Mouse (Mus musculus) stomach, postnatal 0 days (tissue): ENCODE measurements around the gene Syne4. TPM values are rescaled to one million over a fixed set of nuclear protein-coding genes. Genes with fewer than 3 reads are reported as not detected.

Experiments used
- ATAC-seq: fragments of 200-750 bp; cut with Nextera tagmentation; 2 replicates; pipeline ENCODE4 v1.8.0; 2017; ENCODE audit not compliant: low FRiP score, low TSS enrichment
- DNase-seq: peaks from one replicate; pipeline ENCODE4 v3.0.0-alpha.2; 2016; ENCODE audit warnings: low spot score
- H3K27ac ChIP-seq: fragments of 300-500 bp; sonication (generic); replicated peaks from 2 replicates; pipeline ENCODE4 v1.5.1; 2014; ENCODE audit warnings: mild to moderate bottlenecking, control low read depth
- H3K27me3 ChIP-seq: fragments of 300-500 bp; sonication (generic); 2 replicates; pipeline ENCODE4 v1.6.1; 2014; ENCODE audit warnings: low read length; ENCODE audit not compliant: control insufficient read depth, insufficient read depth
- H3K36me3 ChIP-seq: fragments of 300-500 bp; sonication (generic); 2 replicates; pipeline ENCODE4 v1.6.1; 2014; ENCODE audit warnings: low read length, mixed read lengths; ENCODE audit not compliant: control insufficient read depth, insufficient read depth
- H3K4me1 ChIP-seq: fragments of 300-500 bp; sonication (generic); replicated peaks from 2 replicates; pipeline ENCODE4 v1.6.1; 2014; ENCODE audit warnings: antibody characterized with exemption; ENCODE audit not compliant: control insufficient read depth, insufficient read depth
- H3K4me2 ChIP-seq: fragments of 300-500 bp; sonication (generic); replicated peaks from 2 replicates; pipeline ENCODE4 v1.6.1; 2014; ENCODE audit warnings: low read depth, mild to moderate bottlenecking, control low read depth, moderate library complexity
- H3K4me3 ChIP-seq: fragments of 300-500 bp; sonication (generic); 2 replicates; pipeline ENCODE4 v1.5.1; 2014; ENCODE audit warnings: low read depth, low read length, control low read depth
- H3K9ac ChIP-seq: fragments of 300-500 bp; sonication (generic); 2 replicates; pipeline ENCODE4 v1.6.1; 2014; ENCODE audit warnings: mild to moderate bottlenecking, low read length, control low read depth, mixed read lengths
- H3K9me3 ChIP-seq: fragments of 300-500 bp; sonication (generic); 2 replicates; pipeline ENCODE4 v1.6.1; 2016; ENCODE audit warnings: low read length; ENCODE audit not compliant: control insufficient read depth
- CTCF ChIP-seq: IDR thresholded peaks from 2 replicates; pipeline ENCODE4 v1.5.1; 2016; ENCODE audit warnings: antibody characterized with exemption, low read depth, mild to moderate bottlenecking, moderate library complexity
- EP300 ChIP-seq: optimal IDR thresholded peaks from 2 replicates; pipeline ENCODE3; 2016; ENCODE audit warnings: antibody characterized with exemption
- WGBS: fragments of 180-500 bp; shearing (Covaris S2); extraction: QIAGEN DNeasy Blood & Tissue Kit; methylation state at CpG from one replicate; pipeline ENCODE4 v1.1.7; 2014; 5-methylcytosine and 5-hydroxymethylcytosine counted together
- polyA plus RNA-seq: library from polyadenylated mRNA; unstranded; fragments of >200 nt; fragmentation: Nextera tagmentation; extraction: Ambion mirVana; gene quantifications from 2 replicates; pipeline ENCODE4 v1.2.1, GENCODE M21; 2015

Gene Syne4
- polyA plus RNA-seq, 1 experiment from 2014 or later = 14.2 TPM

GRCm38 (mm10) chr7:30335688-30336087 lies 21.1 kb downstream of the Syne4 start:
- no peak overlapping the region for H3K4me3 ChIP-seq
- no peaks in the 10 kb centered on the region for H3K9me3 ChIP-seq
- TF ChIP-seq EP300 (no peak), CTCF (no peak)
- WGBS = 70% methylated on average over 6 of the region's 6 CpGs
- 0 out of 2 replicates have a peak, but pooled peaks cover 3% of the 10 kb centered on the region for H3K27me3 ChIP-seq
- H3K36me3 ChIP-seq = no peaks in the 10 kb centered on the region
- ATAC-seq (no peak), DNase-seq (no peak)
- no peak overlapping the region for H3K27ac ChIP-seq
- no peak overlapping the region for H3K4me2 ChIP-seq
- H3K4me1 ChIP-seq = no peaks in the 10 kb centered on the region
- no peak overlapping the region for H3K9ac ChIP-seq

- no peak for TF ChIP-seq EP300
- TF ChIP-seq CTCF = peak; percentile 97
- ATAC-seq = peak; percentile 58; the same call in 1 of the 2 replicates
- 2% methylated on average over 9 of the region's 9 CpGs for WGBS
Measured at GRCm38 (mm10) chr7:30336384-30336783, 21.8 kb downstream of the Syne4 start.

GRCm38 (mm10) chr7:30339432-30340109 lies 25.0 kb downstream of the Syne4 start:
- H3K9ac ChIP-seq = no peak overlapping the region
- ATAC-seq = no peak
- H3K4me3 ChIP-seq = no peak overlapping the region
- H3K4me2 ChIP-seq = no peak overlapping the region
- no peaks in the 10 kb centered on the region for H3K9me3 ChIP-seq
- no peak for DNase-seq
- H3K27me3 ChIP-seq = 0 out of 2 replicates have a peak, but pooled peaks cover 3% of the 10 kb centered on the region
- no peak overlapping the region for H3K27ac ChIP-seq
- no peaks in the 10 kb centered on the region for H3K4me1 ChIP-seq
- no peaks in the 10 kb centered on the region for H3K36me3 ChIP-seq
- TF ChIP-seq CTCF = no peak
- TF ChIP-seq EP300 = no peak
- WGBS = 65% methylated on average over 5 of the region's 5 CpGs

More at GRCm38 (mm10) chr7:30336384-30336783, 21.8 kb downstream of the Syne4 start:
- peak; percentile 92 for DNase-seq
- Histone ChIP-seq H3K36me3 (no peaks in the 10 kb centered on the region), H3K27me3 (0 out of 2 replicates have a peak, but pooled peaks cover 3% of the 10 kb centered on the region), H3K27ac (no peak overlapping the region), H3K9ac (no peak overlapping the region), H3K4me2 (no peak overlapping the region), H3K4me1 (no peaks in the 10 kb centered on the region), H3K9me3 (no peaks in the 10 kb centered on the region), H3K4me3 (no peak overlapping the region)

GRCm38 (mm10) chr7:30346635-30347379 lies 32.2 kb downstream of the Syne4 start:
- no peaks in the 10 kb centered on the region for H3K36me3 ChIP-seq
- no peak for ATAC-seq
- peak; percentile 83 for DNase-seq

GRCm38 (mm10) chr7:30347828-30348227 lies 33.2 kb downstream of the Syne4 start:
- TF ChIP-seq EP300 (no peak), CTCF (peak; percentile 86)
- no peaks in the 10 kb centered on the region for H3K9me3 ChIP-seq
- no peak overlapping the region for H3K27ac ChIP-seq
- H3K9ac ChIP-seq = no peak overlapping the region
- H3K4me3 ChIP-seq = no peak overlapping the region
- no peaks in the 10 kb centered on the region for H3K36me3 ChIP-seq
- WGBS = 2% methylated on average over 30 of the region's 30 CpGs
- H3K27me3 ChIP-seq = no peaks in the 10 kb centered on the region
- ATAC-seq (peak; percentile 72), DNase-seq (peak; percentile 78)
- H3K4me1 ChIP-seq = no peaks in the 10 kb centered on the region
- 0 out of 2 replicates have a peak overlapping the region, but pooled peaks have one; percentile 3 for H3K4me2 ChIP-seq

More at GRCm38 (mm10) chr7:30346635-30347379, 32.2 kb downstream of the Syne4 start:
- no peak for TF ChIP-seq CTCF
- TF ChIP-seq EP300 = no peak
- 25% methylated on average over 21 of the region's 21 CpGs for WGBS
- Histone ChIP-seq H3K9me3 (no peaks in the 10 kb centered on the region), H3K27ac (no peak overlapping the region), H3K4me2 (no peak overlapping the region), H3K4me1 (no peaks in the 10 kb centered on the region), H3K9ac (no peak overlapping the region), H3K27me3 (no peaks in the 10 kb centered on the region), H3K4me3 (no peak overlapping the region)
